Mouse (Mus musculus): ENCODE data around the gene Clec2l. TPM values are rescaled to one million over a fixed set of nuclear protein-coding genes. Genes with fewer than 3 reads are reported as not detected.

The Clec2l gene
- polyA plus RNA-seq, 1 experiment = 0.18 TPM

GRCm38 (mm10) chr6:38721361-38721760 lies 58.5 kb downstream of the Clec2l start:
- Histone ChIP-seq H3K79me3 (ENCODE audit: low read depth) (no peaks in the 10 kb centered on the region), H3K4me3 (ENCODE audit: insufficient read depth, poor library complexity, severe bottlenecking) (no peak overlapping the region), H3K36me3 (ENCODE audit: control insufficient read depth, insufficient read depth) (peaks cover 44% of the 10 kb centered on the region), H3K79me2 (ENCODE audit: control insufficient read depth, insufficient read depth) (no peaks in the 10 kb centered on the region), H3ac (ENCODE audit: control insufficient read depth, insufficient read length, low read depth) (no peak overlapping the region), H3K27me3 (ENCODE audit: control insufficient read depth, insufficient read depth, insufficient read length) (no peaks in the 10 kb centered on the region)
- TF ChIP-seq FOSL1 (IDR thresholded peaks at IDR 0.05; ENCODE audit: insufficient read depth, low read length, poor library complexity, severe bottlenecking) = no peak
- TF ChIP-seq MYOD1 (IDR thresholded peaks at IDR 0.05; ENCODE audit: control insufficient read depth, insufficient read length, low read depth) = no peak
- no peak for TF ChIP-seq MYOG (IDR thresholded peaks at IDR 0.05; ENCODE audit: control insufficient read depth, extremely low read depth, insufficient read length)

DNA sequence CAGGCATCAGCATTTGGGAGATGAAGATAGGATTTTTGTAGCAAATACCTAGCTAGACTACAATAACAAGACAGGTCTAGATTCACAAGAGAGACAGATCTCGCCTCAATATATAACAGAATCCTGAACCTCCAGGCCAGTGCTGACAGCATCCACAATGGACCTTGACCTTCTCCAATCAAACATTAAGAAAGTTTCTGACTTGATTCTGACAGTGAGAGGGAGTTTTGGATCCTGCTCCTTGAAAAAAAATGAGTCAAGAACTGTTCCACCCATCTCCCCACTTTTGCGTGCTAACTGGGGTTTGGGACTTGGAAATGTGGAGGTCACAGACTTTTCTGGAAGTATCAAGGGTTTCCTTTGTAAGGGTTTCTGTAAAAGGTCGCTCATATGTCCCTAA lies 62.6 kb downstream of the Clec2l start:
- Histone ChIP-seq H3K36me3 (ENCODE audit: control insufficient read depth, insufficient read depth) (peaks cover 22% of the 10 kb centered on the region), H3K27me3 (ENCODE audit: control insufficient read depth, insufficient read depth, insufficient read length) (no peaks in the 10 kb centered on the region), H3K79me2 (ENCODE audit: control insufficient read depth, insufficient read depth) (no peaks in the 10 kb centered on the region), H3K4me3 (ENCODE audit: insufficient read depth, poor library complexity, severe bottlenecking) (no peak overlapping the region), H3K79me3 (ENCODE audit: low read depth) (no peaks in the 10 kb centered on the region), H3ac (ENCODE audit: control insufficient read depth, insufficient read length, low read depth) (no peak overlapping the region)
- TF ChIP-seq MYOG (IDR thresholded peaks at IDR 0.05; ENCODE audit: control insufficient read depth, extremely low read depth, insufficient read length) (no peak), USF1 (IDR thresholded peaks at IDR 0.05; ENCODE audit: low read depth) (no peak), CEBPB (IDR thresholded peaks at IDR 0.05; ENCODE audit: low read depth) (no peak), MYOD1 (IDR thresholded peaks at IDR 0.05; ENCODE audit: control insufficient read depth, insufficient read length, low read depth) (no peak), MAX (IDR thresholded peaks at IDR 0.05) (no peak), FOSL1 (IDR thresholded peaks at IDR 0.05; ENCODE audit: insufficient read depth, low read length, poor library complexity, severe bottlenecking) (no peak), CTCF (IDR thresholded peaks at IDR 0.05; ENCODE audit: control insufficient read depth, insufficient read depth, insufficient read length) (no peak)

Other genes starting within 250 kb of the Clec2l start
- 1.8 TPM for gene Ubn2, start 229.1 kb upstream of the Clec2l start, polyA plus RNA-seq (2012; fragmentation: generic; extraction: Trizol)
- 109 TPM for gene Fmc1, start 129.6 kb upstream of the Clec2l start, polyA plus RNA-seq (2012; fragmentation: generic; extraction: Trizol)
- gene Luc7l2, start 111.7 kb upstream of the Clec2l start, polyA plus RNA-seq (2012; fragmentation: generic; extraction: Trizol) = 30.5 TPM
- 3.4 TPM for gene Klrg2, start 25.8 kb upstream of the Clec2l start, polyA plus RNA-seq (2012; fragmentation: generic; extraction: Trizol)
- gene Tbxas1, start 212.3 kb downstream of the Clec2l start, polyA plus RNA-seq (2012; fragmentation: generic; extraction: Trizol) = 0.06 TPM
- 13.6 TPM for gene Hipk2, start 213.1 kb downstream of the Clec2l start, polyA plus RNA-seq (2012; fragmentation: generic; extraction: Trizol)